Mouse (Mus musculus) heart, embryonic 11.5 days (tissue): ENCODE measurements at regions not wholly inside any gene's neighbourhood (a gene's known extent, or its start where the extent isn't known, plus 50 kb on each side); places are given as distances from the start of the nearest gene placed in this dataset.

Source experiments
- ATAC-seq: fragments of 200-750 bp; cut with Nextera tagmentation; replicated peaks from 2 replicates; pipeline ENCODE4 v1.8.0; 2017; ENCODE audit warnings: moderate library complexity; ENCODE audit not compliant: insufficient number of reproducible peaks, low FRiP score, low TSS enrichment
- H3K27ac ChIP-seq: fragments of 300-500 bp; sonication (generic); 2 replicates; pipeline ENCODE4 v1.5.1; 2014; ENCODE audit warnings: mild to moderate bottlenecking, low read depth, low read length
- H3K27me3 ChIP-seq: fragments of 300-500 bp; sonication (generic); 2 replicates; pipeline ENCODE4 v1.6.1; 2014; ENCODE audit warnings: mild to moderate bottlenecking, low read length, mixed read lengths; ENCODE audit not compliant: control insufficient read depth, insufficient read depth
- H3K36me3 ChIP-seq: fragments of 300-500 bp; sonication (generic); 2 replicates; pipeline ENCODE4 v1.6.1; 2014; ENCODE audit warnings: mild to moderate bottlenecking, low read length, moderate library complexity, mixed read lengths; ENCODE audit not compliant: control insufficient read depth, insufficient read depth
- H3K4me1 ChIP-seq: fragments of 300-500 bp; sonication (generic); 2 replicates; pipeline ENCODE4 v1.6.1; 2014; ENCODE audit warnings: low read length; ENCODE audit not compliant: control insufficient read depth, insufficient read depth
- H3K4me2 ChIP-seq: fragments of 300-500 bp; sonication (generic); 2 replicates; pipeline ENCODE4 v1.6.1; 2014; ENCODE audit warnings: mild to moderate bottlenecking, moderate library complexity
- H3K4me3 ChIP-seq: fragments of 300-500 bp; sonication (generic); 2 replicates; pipeline ENCODE4 v1.5.1; 2014; ENCODE audit warnings: low read depth, low read length
- H3K9ac ChIP-seq: fragments of 300-500 bp; sonication (generic); 2 replicates; pipeline ENCODE4 v1.6.1; 2014; ENCODE audit warnings: mild to moderate bottlenecking, low read depth, low read length, moderate library complexity
- H3K9me3 ChIP-seq: fragments of 300-500 bp; sonication (generic); replicated peaks from 2 replicates; pipeline ENCODE4 v1.6.1; 2016; ENCODE audit warnings: low read length; ENCODE audit not compliant: control insufficient read depth
- WGBS: fragments of 180-500 bp; shearing (Covaris S2); extraction: QIAGEN DNeasy Blood & Tissue Kit; methylation state at CpG from one replicate; pipeline ENCODE4 v1.1.7; 2014; ENCODE audit not compliant: insufficient replicate concordance; 5-methylcytosine and 5-hydroxymethylcytosine counted together

DNA sequence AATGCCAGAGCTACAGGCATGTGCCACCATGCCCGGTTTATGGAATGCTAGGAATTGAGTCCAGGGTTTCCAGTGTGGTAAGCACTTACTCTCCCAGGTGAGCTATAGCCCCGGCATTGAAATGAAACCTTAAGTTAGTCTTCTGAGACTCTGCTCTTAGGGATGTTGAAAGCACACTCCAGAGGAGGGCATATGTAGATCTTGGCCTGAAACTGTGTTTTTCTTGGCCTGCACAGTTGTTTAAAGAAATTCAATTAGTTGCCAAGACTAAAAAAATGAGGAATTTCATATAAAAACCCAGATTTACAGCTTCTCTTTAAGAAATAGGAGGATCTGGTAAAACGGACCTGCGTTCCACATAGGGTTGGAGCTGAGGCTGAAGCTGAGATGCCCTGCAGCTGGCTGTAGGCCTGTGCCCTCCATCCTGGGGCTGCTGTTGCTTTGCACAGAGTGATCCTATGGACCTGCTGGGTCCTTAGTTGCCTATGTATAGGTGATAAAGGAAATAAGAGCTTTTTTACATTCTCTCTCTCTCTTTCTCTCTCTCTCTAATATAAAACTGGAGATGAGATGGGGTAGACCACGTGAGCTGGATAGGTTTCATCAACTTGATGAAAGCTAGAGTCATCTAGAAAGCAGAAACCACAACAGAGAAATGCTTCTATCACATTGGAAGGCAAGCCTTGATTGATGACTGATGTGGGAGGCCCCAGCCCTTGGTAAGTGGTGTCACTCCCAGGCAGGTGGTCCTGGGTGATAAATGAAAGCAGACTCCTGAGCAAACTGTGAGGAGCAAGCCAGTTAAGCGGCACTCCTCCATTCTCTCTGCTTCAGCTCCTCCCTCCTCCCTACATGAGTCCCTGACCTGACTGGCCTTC is 168.6 kb downstream of the Pten start:
- Histone ChIP-seq H3K4me2 (no peak overlapping the region), H3K36me3 (no peaks in the 10 kb centered on the region), H3K27me3 (no peaks in the 10 kb centered on the region), H3K4me1 (no peaks in the 10 kb centered on the region), H3K9me3 (no peaks in the 10 kb centered on the region), H3K9ac (no peak overlapping the region), H3K4me3 (no peak overlapping the region), H3K27ac (no peak overlapping the region)
- ATAC-seq: no peak
- 52% methylated on average over 6 of the region's 6 CpGs for WGBS

DNA sequence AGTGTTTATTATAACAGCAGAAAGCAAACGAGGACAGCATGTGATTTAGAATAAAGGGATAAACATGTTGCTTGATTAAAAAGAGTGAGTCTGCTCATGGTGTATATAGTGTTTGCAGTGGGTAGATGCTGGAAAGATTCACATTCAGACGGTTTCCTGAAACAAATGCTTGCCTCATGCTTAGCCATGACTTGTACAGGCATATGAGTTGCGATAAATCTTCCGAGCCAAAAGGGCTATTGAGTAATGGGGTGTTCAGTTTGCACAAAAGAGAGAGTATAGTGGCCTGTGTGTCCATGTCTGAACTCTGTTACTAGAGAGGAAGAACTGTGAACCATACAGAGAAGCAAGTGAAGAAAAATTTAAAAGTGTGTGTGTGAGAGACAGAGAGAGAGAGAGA is 169.3 kb downstream of the Pten start:
- WGBS: 81% methylated on average over 4 of the region's 4 CpGs
- ATAC-seq: no peak
- no peaks in the 10 kb centered on the region for H3K4me1 ChIP-seq
- H3K4me2 ChIP-seq: no peak overlapping the region
- no peak overlapping the region for H3K4me3 ChIP-seq
- H3K36me3 ChIP-seq: no peaks in the 10 kb centered on the region
- no peaks in the 10 kb centered on the region for H3K27me3 ChIP-seq
- H3K27ac ChIP-seq: no peak overlapping the region
- H3K9me3 ChIP-seq: no peaks in the 10 kb centered on the region
- H3K9ac ChIP-seq: no peak overlapping the region

- Histone ChIP-seq H3K4me1 (no peaks in the 10 kb centered on the region), H3K4me3 (no peak overlapping the region), H3K27ac (no peak overlapping the region), H3K4me2 (no peak overlapping the region), H3K27me3 (no peaks in the 10 kb centered on the region), H3K9me3 (no peaks in the 10 kb centered on the region), H3K9ac (no peak overlapping the region), H3K36me3 (no peaks in the 10 kb centered on the region)
- 78% methylated on average over 5 of the region's 5 CpGs for WGBS
- no peak for ATAC-seq
Observed at GRCm38 (mm10) chr19:32933676-32934075, 176.4 kb downstream of the Pten start.

DNA sequence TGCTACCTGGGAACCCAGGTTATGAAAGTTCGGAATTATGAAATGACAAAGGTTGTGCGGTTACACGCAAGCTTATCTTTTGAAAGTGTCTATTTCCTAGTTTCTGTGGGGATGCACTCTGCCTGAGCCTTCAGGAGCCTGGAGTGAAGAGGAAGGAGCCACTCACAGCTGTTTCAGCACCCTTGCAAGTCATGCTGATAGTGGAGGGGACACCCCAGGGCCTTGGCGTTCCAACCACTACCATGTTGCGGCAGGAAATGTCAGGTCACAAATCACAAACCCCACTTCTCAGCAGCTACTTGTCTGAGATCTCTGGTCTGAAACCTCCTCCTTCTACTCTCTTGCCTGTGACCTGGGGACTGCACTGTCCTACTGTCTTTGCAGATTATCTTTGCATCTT is 178.3 kb downstream of the Pten start:
- 74% methylated on average over 5 of the region's 5 CpGs for WGBS
- H3K4me2 ChIP-seq: no peak overlapping the region
- ATAC-seq: no peak

DNA sequence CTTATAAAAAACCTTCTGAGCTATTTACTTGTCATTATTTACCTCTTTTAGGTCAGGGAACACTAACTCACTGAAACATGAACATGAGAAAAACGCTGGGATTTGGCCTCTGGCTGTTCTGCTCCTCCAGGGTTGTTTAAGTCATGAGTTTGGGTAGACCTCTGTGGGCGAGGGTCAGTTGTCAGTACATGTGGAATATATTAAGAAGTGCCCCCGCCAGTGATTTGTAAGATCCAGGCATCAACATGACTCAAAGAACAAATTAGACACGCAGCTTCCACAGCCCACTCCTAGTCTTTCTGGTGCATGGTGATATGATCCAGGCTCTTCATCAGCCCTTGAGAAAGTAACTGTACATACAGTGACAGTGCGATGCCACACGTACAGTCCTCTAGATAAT is 180.3 kb downstream of the Pten start:
- ATAC-seq: no peak

More for the DNA sequence above, 178.3 kb downstream of the Pten start:
- Histone ChIP-seq H3K9me3 (no peaks in the 10 kb centered on the region), H3K4me1 (no peaks in the 10 kb centered on the region), H3K27ac (no peak overlapping the region), H3K4me3 (no peak overlapping the region), H3K9ac (no peak overlapping the region), H3K36me3 (no peaks in the 10 kb centered on the region), H3K27me3 (no peaks in the 10 kb centered on the region)

GRCm38 (mm10) chr19:32939692-32940091 is 182.4 kb downstream of the Pten start:
- H3K4me3 ChIP-seq: no peak overlapping the region
- WGBS: 81% methylated on average over 5 of the region's 5 CpGs
- H3K9ac ChIP-seq: no peak overlapping the region
- ATAC-seq: no peak
- H3K4me2 ChIP-seq: no peak overlapping the region
- no peaks in the 10 kb centered on the region for H3K4me1 ChIP-seq
- no peaks in the 10 kb centered on the region for H3K36me3 ChIP-seq
- H3K27me3 ChIP-seq: no peaks in the 10 kb centered on the region
- no peak overlapping the region for H3K27ac ChIP-seq
- H3K9me3 ChIP-seq: no peaks in the 10 kb centered on the region

More for the DNA sequence above, 180.3 kb downstream of the Pten start:
- H3K36me3 ChIP-seq: no peaks in the 10 kb centered on the region
- H3K27ac ChIP-seq: no peak overlapping the region
- H3K4me1 ChIP-seq: no peaks in the 10 kb centered on the region
- H3K27me3 ChIP-seq: no peaks in the 10 kb centered on the region
- H3K9me3 ChIP-seq: no peaks in the 10 kb centered on the region
- no peak overlapping the region for H3K9ac ChIP-seq
- no peak overlapping the region for H3K4me3 ChIP-seq
- WGBS: 76% methylated on average over 6 of the region's 6 CpGs
- no peak overlapping the region for H3K4me2 ChIP-seq

DNA sequence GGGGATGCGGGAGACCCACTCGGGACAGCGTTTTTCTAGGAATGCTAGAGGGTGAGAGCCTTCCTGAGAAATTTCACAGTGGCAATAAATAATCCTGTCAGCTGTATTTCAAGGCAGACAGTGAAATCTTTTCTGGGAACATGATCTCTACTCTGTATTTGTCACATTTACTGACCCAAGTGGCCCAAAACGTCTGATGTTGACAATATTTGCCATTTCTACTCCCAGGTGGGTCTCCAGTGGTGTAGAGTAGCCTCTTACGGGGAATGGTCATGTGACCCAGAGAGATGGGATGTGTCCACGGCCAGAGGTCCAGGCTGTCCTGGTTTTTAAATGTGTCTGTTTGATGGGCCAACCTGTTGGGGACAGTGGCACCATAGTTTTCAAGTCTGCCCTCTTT is 183.5 kb downstream of the Pten start:
- Histone ChIP-seq H3K9ac (no peak overlapping the region), H3K4me3 (no peak overlapping the region), H3K4me1 (no peaks in the 10 kb centered on the region), H3K27me3 (no peaks in the 10 kb centered on the region), H3K27ac (no peak overlapping the region), H3K4me2 (no peak overlapping the region), H3K9me3 (no peaks in the 10 kb centered on the region), H3K36me3 (no peaks in the 10 kb centered on the region)
- ATAC-seq: no peak
- 65% methylated on average over 6 of the region's 6 CpGs for WGBS

DNA sequence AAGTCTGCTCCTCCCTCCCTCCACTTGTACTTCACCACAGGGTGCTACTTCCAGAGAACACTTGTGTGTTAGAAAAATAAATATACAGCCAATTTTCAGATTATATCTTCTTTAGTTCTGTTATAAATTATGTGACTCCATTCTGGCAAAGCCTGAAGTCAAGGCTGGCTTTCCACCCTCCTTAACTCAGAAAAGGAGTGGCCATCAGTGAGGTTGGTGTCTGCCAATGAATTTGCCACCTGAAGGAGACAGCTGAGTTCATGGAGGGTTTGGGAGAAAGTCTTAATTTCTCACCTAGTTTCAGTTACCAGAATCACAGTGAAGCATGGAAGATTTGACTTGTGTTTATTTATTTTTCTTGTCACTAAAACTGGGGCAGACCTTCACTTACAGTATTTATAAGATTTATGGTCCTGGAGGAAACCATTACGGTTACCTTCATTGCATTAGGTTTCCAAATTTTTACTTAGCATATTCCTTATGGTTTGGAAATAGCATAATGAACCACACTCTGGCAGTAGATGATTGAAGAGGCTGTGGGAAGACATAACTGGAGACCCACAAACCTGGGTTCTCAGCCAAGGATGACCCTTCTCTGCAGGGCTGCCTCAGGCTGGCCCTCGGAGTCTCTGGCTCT is 186.4 kb downstream of the Pten start:
- 76% methylated on average over 2 of the region's 2 CpGs for WGBS
- Histone ChIP-seq H3K4me3 (no peak overlapping the region), H3K27ac (no peak overlapping the region), H3K27me3 (no peaks in the 10 kb centered on the region), H3K4me1 (no peaks in the 10 kb centered on the region), H3K4me2 (no peak overlapping the region), H3K36me3 (no peaks in the 10 kb centered on the region), H3K9me3 (no peaks in the 10 kb centered on the region), H3K9ac (no peak overlapping the region)
- no peak for ATAC-seq
